Mouse (Mus musculus) spleen, adult 2 months (tissue): ENCODE measurements around the gene Carm1.

ENCODE experiments used
- CTCF ChIP-seq: fragments of 200-500 bp; IDR thresholded peaks from 2 replicates; pipeline ENCODE4 v1.5.1; 2011; ENCODE audit warnings: mild to moderate bottlenecking, inconsistent platforms; ENCODE audit not compliant: insufficient read depth, insufficient read length, insufficient replicate concordance; ENCODE audit errors: extremely low read depth
- POLR2A ChIP-seq: fragments of 200-500 bp; IDR thresholded peaks from 2 replicates; pipeline ENCODE4 v1.6.1; 2011; ENCODE audit warnings: low read depth, low read length, inconsistent platforms

DNA sequence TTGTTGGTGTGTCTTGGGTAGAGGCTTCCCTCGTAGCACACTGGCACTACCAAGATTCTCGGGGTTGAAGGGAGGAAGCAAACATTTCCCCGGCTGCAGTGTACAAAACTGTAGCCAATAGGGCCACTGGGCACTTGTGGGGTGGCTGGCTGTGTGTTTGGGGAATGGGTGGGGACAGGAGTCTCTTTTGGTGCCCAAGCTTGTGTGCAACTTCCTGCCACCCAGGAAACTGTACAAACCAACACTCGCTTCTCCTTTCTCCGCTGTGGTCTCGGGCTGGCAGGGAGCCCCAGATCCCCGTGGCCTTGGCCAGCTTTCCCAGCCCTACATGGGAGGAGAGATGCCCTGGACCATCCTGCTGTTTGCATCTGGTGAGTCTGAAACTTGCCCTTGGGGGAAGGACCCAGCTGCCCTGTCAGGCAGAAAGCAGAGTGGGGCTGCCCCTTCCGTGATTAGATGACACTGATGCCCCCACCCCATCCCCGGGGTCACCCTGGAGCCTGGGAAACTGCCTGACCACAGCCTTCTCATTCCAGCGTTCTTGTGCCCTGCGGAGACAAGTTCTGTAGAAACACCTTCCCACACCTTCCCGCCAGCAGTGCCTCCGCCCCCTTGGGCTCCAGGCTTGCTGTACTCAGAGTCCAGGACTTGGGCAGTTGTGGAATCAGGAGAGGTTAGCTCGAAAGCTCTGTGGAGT, 20.6 kb upstream of the Carm1 start, which contains the start of gene AB124611:
- TF ChIP-seq CTCF (no peak), POLR2A (peak; percentile 19; the same call in 1 of the 2 replicates)
